Mouse (Mus musculus): ENCODE measurements at regions not wholly inside any gene's neighbourhood (a gene's known extent, or its start where the extent isn't known, plus 50 kb on each side); places are given as distances from the start of the nearest gene placed in this dataset.

- no peak for TF ChIP-seq CTCF (conservative IDR thresholded peaks at IDR 0.05; ENCODE audit: low read length)
- TF ChIP-seq POU5F1 (IDR thresholded peaks at IDR 0.05; ENCODE audit: borderline replicate concordance, low read length): no peak
These were observed 4234.0 kb upstream of the Gm7489 start for GRCm38 (mm10) chr15:49650549-49651180.
